Mouse (Mus musculus): ENCODE data around the gene Scpep1. TPM values are rescaled to one million over a fixed set of nuclear protein-coding genes. Genes with fewer than 3 reads are reported as not detected.

Scpep1 gene
- total and polyA plus RNA-seq, 2 experiments from 2014 or later: 26.0 to 33.3 TPM

- H3K27me3 ChIP-seq (ENCODE audit: insufficient read depth, low read length): no peaks in the 10 kb centered on the region
- no peaks in the 10 kb centered on the region for H3K36me3 ChIP-seq (ENCODE audit: insufficient read depth, low read length)
- TF ChIP-seq CTCF (IDR thresholded peaks at IDR 0.05; ENCODE audit: low read depth): no peak
- H3K4me2 ChIP-seq (ENCODE audit: low read depth, low read length): no peak overlapping the region
- H3K4me3 ChIP-seq (ENCODE audit: low read length): no peak overlapping the region
- DNase-seq (ENCODE audit: low spot score) (no peak), ATAC-seq (no peak)
- no peaks in the 10 kb centered on the region for H3K4me1 ChIP-seq (ENCODE audit: insufficient read depth, low read length)
- no peak overlapping the region for H3K27ac ChIP-seq
- H3K9me3 ChIP-seq (ENCODE audit: low read length): no peaks in the 10 kb centered on the region
- H3K9ac ChIP-seq (replicated peaks; ENCODE audit: low read length): no peak overlapping the region
- WGBS: 88% methylated on average over 2 of the region's 2 CpGs
These were observed 66.3 kb downstream of the Scpep1 start for GRCm38 (mm10) chr11:88888996-88889395.

DNA sequence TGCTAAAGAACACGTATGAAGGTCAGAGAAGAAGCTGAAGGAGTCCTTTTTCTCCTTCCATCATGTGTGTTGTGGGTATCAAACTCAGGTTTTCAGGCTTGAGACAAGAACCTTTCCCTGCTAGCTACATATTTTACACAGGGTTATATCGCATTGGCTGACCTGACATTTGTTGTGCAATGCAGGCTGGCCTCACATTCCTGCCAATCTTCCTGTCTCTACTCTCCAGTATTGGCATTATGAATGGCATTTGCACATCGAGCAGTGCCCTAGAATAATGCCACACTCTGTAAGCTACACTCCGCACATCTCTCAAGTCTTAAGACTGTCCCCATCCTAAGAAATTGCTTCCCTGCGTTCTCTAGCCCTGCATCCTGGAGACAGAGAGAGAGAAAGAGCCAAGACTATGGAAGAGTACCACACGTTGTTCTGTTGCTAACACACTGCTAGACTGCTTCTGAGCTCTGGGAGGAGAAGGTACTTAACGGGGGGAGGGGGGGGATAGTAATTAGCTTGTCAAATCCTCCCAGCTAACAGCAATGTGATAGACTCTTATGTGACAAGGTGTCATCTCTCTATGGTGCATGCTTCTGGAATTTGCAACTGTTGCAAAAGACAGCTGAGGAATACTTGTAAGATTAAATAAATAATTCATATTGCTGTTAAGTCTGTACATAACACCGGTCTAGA lies 70.7 kb downstream of the Scpep1 start:
- no peak for DNase-seq (ENCODE audit: low spot score)
- Histone ChIP-seq H3K4me1 (ENCODE audit: insufficient read depth, low read length) (no peaks in the 10 kb centered on the region), H3K36me3 (ENCODE audit: insufficient read depth, low read length) (no peaks in the 10 kb centered on the region), H3K4me3 (ENCODE audit: low read length) (no peak overlapping the region), H3K4me2 (ENCODE audit: low read depth, low read length) (no peak overlapping the region), H3K9ac (replicated peaks; ENCODE audit: low read length) (no peak overlapping the region), H3K9me3 (ENCODE audit: low read length) (no peaks in the 10 kb centered on the region), H3K27me3 (ENCODE audit: insufficient read depth, low read length) (no peaks in the 10 kb centered on the region), H3K27ac (no peak overlapping the region)
- ATAC-seq: no peak
- 48% methylated on average over 8 of the region's 8 CpGs for WGBS
- no peak for TF ChIP-seq CTCF (IDR thresholded peaks at IDR 0.05; ENCODE audit: low read depth)

- DNase-seq (ENCODE audit: low spot score): no peak
- H3K4me2 ChIP-seq (ENCODE audit: low read depth, low read length): no peak overlapping the region
- no peaks in the 10 kb centered on the region for H3K36me3 ChIP-seq (ENCODE audit: insufficient read depth, low read length)
- ATAC-seq: no peak
- TF ChIP-seq CTCF (IDR thresholded peaks at IDR 0.05; ENCODE audit: low read depth): no peak
- H3K27ac ChIP-seq: no peak overlapping the region
- WGBS: 95% methylated on average over 12 of the region's 12 CpGs
- no peak overlapping the region for H3K4me3 ChIP-seq (ENCODE audit: low read length)
- no peak overlapping the region for H3K9ac ChIP-seq (replicated peaks; ENCODE audit: low read length)
- H3K27me3 ChIP-seq (ENCODE audit: insufficient read depth, low read length): no peaks in the 10 kb centered on the region
- H3K9me3 ChIP-seq (ENCODE audit: low read length): no peaks in the 10 kb centered on the region
- no peaks in the 10 kb centered on the region for H3K4me1 ChIP-seq (ENCODE audit: insufficient read depth, low read length)
These were observed 77.3 kb downstream of the Scpep1 start for GRCm38 (mm10) chr11:88878011-88878410.

Other genes starting within 250 kb of the Scpep1 start
- 165 and 170 TPM in 2 replicates for gene Msi2, start 237.0 kb downstream of the Scpep1 start, total RNA-seq (2014; rRNA removed)
- 33.0 and 36.8 TPM in 2 replicates for gene Msi2, start 237.0 kb downstream of the Scpep1 start, polyA plus RNA-seq (2015; fragmentation: Nextera tagmentation; extraction: Ambion mirVana)
- gene Akap1, start 90.9 kb downstream of the Scpep1 start, total RNA-seq (2014; rRNA removed): 38.7 and 51.5 TPM in 2 replicates
- gene Akap1, start 90.9 kb downstream of the Scpep1 start, polyA plus RNA-seq (2015; fragmentation: Nextera tagmentation; extraction: Ambion mirVana): 19.5 and 20.8 TPM in 2 replicates
- gene Elobl, start 11.5 kb upstream of the Scpep1 start, total RNA-seq (2014; rRNA removed): not detected in 2 replicates
- gene Elobl, start 11.5 kb upstream of the Scpep1 start, polyA plus RNA-seq (2015; fragmentation: Nextera tagmentation; extraction: Ambion mirVana): not detected in 2 replicates
- 21.7 and 29.0 TPM in 2 replicates for gene Coil, start 14.8 kb upstream of the Scpep1 start, total RNA-seq (2014; rRNA removed)
- gene Coil, start 14.8 kb upstream of the Scpep1 start, polyA plus RNA-seq (2015; fragmentation: Nextera tagmentation; extraction: Ambion mirVana): 22.8 and 24.7 TPM in 2 replicates
- gene Trim25, start 43.9 kb upstream of the Scpep1 start, total RNA-seq (2014; rRNA removed): 0.97 and 4.6 TPM in 2 replicates
- gene Trim25, start 43.9 kb upstream of the Scpep1 start, polyA plus RNA-seq (2015; fragmentation: Nextera tagmentation; extraction: Ambion mirVana): 5.3 and 6.2 TPM in 2 replicates
- 32.6 and 33.5 TPM in 2 replicates for gene Dgke, start 111.4 kb upstream of the Scpep1 start, total RNA-seq (2014; rRNA removed)
- gene Dgke, start 111.4 kb upstream of the Scpep1 start, polyA plus RNA-seq (2015; fragmentation: Nextera tagmentation; extraction: Ambion mirVana): 14.6 and 14.7 TPM in 2 replicates
- not detected in 2 replicates for gene Gm525, start 118.4 kb upstream of the Scpep1 start, total RNA-seq (2014; rRNA removed)
- 0.48 and 0.63 TPM in 2 replicates for gene Gm525, start 118.4 kb upstream of the Scpep1 start, polyA plus RNA-seq (2015; fragmentation: Nextera tagmentation; extraction: Ambion mirVana)

Measured in hindbrain, postnatal 0 days (tissue).